Mouse (Mus musculus) lung, postnatal 10 days (tissue): Measurements from ENCODE around the gene Dedd.
"Not testable (repeated sequence)": the region's sequence is repeated elsewhere in the genome, so short reads cannot be mapped to it uniquely, and the experiment has no call there.

ENCODE experiments used
- DNase-seq: peaks from one replicate; pipeline ENCODE4 v3.0.0; 2021

Gene Dedd

DNA sequence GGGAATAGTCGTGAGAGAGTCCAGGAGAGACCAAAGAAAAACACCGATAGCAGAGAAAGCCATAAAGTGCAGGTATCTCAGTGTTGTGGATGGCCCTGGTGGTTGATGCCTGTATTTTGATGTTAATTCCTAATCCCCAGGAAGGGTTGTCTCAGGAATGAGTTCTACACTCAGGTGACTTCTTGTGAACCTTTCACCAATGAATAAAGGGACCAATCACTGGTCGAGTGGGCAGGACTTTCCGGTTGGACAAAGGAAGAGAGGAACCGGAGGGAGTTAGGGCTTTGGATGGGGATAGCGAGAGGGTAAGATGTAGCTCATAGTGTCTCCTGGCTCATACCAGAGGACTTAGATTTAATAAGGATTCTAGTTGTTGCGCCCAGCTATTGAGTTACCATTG, 9.2 kb upstream of the Dedd start:
- no peak for DNase-seq

DNA sequence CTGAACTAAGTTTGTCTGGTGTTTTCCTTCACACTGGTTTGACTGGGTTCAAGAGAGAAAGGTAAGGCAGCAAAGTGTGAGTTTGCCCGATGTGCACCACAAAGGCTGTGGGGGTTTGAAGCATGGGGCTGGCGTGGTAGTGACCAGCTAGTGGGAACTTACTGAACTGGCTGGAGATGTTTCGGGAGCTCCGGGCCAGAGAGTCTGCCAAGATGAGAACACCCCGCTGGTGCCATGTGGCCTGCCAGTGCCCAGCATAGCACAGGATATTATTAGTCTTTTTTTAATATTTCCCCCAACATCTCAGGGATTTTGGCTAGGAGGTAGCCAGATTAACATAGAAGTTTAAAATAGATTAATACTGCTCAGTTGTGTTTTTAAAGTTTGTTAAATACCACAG, 8.8 kb upstream of the Dedd start:
- no peak for DNase-seq

DNA sequence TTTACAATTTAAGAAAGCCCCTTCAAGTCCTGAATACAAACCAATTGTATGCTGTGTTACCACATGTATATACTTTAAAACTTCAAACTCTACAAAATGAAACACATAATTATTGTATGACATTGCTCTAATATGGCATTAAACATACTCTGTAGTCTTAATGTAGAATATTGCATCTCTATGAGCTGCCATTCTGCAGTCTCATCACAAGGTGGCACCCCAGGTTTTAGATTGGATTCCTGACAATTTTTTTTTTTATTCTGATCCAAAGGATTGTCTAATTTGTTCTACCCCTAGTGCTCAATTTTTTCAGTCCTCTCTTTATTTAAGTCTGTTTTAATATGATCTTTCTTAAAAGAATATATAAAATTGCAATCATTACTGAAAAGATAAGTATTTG, 7.5 kb upstream of the Dedd start:
- peak; percentile 51 for DNase-seq

DNA sequence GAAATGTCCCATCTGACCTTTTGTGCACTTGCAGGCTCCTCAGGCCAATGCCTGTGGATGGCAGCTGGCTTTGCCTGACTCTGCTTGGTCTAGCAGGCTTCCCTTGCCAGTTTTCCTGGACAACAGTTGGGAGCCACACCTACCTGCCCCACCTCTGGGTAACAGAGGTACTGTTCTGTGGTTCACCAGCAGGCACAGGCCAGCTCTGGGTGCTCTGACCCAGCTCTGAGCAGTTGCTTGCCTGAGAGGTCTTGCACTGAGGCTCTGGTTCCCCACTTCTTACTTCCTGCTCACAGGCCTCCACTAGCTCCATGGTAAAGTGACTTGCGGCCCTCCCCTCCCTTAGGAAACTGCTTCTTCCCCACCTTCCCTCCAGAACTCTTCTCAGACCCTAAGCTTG, 6.9 kb upstream of the Dedd start:
- DNase-seq = no peak

DNA sequence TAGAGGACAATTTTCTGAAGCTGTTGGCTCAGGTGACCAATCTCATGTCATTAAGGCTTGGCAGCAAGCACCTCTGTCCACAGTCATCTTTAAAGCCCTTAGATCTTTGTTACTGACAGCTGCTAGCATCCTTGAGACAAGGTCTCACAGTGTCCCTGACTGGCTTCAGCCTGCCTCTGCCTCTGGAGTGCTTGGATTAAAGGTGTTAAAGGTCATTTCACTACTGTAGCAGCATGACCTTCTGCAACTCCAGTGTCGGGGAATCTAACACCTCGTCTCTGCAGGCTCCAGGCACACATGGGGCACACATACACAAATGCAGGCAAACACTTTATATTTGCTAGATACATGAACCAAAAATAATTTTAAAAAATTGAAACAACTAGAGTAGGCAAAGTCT, 3.4 kb upstream of the Dedd start:
- no peak for DNase-seq

DNA sequence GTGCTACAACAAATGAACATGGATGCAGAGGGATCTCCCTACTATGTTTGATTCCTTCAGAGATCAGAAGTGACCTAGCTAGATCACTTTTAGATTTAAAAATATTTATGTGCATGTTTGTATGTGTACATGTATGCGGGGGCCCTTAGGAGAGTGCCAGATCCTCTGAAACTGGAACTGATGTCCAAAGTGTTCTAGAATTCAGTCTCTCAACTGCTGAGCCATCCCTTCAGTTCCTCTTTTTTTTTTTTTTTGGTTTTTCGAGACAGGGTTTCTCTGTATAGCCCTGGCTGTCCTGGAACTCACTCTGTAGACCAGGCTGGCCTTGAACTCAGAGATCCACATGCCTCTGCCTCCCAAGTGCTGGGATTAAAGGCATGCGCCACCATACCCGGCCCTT, 2.4 kb upstream of the Dedd start:
- not testable (repeated sequence) for DNase-seq

DNA sequence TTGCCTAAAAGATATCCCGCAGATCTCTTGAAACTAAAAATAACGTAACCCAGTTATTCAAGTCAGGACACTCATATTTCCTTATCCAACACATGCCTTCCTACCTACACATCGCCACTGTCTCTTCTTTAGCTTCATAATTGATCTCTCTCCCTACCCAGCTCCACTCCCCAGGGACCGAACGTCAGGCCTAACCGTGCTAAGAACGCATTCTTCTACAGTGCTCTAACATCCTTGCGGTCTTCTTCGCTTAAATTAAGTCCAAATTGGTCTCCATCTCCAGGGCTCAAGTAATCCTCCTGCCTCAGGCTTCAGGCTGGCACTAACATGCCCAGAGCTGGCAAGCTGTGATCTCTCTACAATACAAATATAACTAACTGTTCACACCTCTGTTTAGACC, 701 bp upstream of the Dedd start:
- peak; percentile 7 for DNase-seq

DNA sequence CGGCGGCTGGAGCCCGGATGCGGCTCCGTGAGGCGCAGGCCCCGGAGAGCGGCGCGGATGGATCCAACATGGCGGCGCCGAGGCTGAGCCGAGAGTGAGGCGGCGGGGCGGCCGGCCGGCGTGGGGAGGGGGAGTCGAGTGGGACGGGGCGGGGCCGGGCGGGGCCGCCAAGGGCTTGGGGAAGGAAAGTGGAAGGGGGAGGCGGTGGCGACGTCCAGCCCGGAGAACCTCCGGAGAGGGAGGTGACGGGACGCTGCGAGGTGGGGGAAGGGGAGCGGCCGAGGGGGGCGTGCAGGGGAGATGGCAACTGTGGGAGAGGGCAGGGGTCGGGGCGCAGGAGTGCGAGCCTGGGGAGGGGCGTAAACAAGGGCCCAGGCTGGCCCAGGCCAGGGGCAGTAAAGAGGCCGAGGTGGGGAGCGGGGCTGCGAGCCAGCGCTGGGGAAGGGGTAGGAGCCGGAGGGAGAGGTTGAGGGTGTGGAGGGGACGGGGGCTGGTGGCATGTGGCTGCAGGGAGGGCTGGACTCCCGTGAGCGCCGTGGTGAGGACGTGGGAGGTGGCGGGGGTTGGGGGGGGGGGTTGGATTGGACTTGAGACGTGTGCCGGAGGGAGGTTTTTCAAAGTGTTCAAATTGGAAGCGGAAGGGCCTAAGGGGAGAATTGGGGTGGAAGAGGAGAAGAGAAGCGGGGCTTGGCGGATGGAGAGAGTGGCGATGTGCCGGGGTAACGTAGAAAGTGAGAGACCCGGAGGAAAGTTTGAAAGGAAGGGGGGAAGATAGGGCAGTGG, 679 bp downstream of the Dedd start:
- peak; percentile 83 for DNase-seq

DNA sequence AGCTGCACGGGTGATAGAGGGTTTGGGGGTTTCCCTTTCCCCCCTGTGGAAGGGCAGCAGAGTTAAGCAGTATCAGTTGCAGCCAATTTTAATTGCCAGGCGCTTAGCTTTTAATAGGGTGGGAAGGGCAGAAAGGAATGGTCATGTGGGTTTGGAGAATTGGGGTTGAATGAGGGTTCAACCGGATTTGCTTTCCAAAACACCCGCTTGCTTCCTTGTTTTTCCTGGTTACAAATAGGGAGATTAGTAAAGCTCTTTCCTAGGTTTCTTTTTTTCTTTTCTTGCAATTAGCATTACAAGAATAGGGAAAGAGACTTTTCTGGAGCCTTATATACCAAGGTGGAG, 1.2 kb downstream of the Dedd start:
- no peak for DNase-seq

DNA sequence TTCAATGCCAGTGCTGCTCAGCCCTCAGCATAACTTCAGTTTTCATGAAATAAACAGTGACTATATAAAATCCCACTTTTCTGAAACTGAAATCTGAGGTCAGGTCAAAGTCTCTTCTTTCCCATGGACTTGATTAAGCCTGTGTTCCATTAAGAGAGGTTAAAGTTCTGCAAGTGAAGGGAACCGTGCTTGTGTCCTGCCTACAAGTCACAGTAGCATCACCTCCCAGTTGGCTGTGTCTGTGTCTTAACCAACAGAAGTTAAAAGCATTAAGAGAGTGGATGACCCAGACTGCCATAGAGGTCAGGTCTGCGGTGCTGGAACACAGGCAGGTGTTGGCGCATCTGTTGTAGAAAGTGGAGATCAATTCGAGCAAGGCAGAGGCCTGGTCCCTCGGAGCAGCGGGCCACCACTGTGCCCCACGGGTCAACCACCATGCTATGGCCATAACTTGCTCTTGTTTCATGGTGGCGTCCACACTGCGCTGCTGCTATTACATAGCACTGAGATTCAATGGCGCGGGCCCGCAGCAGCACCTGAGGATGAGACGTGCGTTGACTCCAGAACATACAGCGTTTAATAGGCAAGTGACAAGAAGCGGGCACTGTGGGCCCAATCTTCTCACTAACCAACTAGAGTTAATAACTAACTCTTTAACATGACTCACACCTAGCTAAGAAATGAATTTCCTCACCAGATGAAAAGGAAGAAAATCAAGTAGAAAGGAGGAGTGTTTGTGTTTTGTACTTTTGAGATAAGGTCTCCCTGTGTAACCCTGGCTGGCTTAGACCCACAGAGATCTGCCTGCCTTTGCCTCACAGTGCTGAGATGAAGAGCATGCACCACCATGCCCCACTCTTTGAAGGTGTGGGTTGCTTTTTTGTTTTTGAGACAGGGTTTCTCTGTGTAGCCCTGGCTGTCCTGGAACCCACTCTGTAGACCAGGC, 13.6 kb downstream of the Dedd start:
- no peak for DNase-seq

DNA sequence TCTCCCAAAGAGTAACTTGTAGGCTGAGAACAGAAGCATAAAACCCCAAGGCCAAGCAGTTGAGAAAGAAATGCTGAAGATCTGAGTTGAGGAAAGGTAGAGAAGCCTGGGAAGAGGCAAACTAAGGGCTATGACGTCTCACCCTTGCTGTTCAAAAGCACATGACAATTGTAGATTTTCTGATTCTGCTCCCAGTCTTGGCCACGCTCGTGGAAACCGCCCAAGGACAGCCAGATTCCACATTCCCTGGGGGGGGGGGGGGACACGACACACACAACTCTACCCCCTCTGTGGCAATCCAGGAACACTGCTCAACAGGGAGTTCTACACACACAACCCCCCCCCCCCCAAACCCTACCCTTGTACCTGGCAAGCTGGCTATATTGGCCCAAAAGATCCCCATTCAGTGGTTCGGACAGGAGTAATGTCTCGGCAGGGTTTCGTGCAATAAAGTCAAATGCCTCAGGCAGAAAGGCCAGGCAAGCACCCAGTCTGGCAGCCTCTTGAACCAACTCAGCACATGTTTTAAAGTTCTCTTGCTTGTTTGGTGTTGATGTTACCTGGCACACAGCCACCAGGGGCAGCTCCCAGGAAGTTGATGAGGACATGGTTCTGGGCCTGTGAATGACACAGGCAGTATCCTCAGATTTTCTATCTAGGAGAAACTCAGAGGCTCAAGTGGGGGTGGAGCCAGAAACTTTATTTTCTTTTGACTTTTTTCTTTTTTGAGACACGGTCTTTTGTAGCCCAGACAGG, 15.2 kb downstream of the Dedd start:
- DNase-seq = peak; percentile 75

DNA sequence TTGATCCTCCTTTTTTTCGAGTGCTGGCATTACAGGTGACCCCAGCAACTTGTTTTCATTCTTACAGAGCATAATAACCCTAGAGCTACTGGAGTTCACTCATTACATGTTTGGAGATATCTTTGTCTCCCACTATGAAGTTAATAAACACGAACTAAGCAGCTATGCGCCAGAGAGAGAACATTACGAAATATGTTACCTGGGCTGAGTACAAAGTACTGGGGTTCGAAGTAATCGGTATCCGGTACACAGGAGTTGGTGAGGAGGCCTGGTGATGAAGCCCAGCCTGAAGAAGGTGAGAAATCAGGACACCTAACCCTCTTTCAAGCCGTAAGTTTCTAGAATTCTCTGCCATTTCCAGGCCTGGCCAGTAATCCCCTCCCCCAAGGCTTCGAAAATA, 15.8 kb downstream of the Dedd start:
- DNase-seq = no peak

DNA sequence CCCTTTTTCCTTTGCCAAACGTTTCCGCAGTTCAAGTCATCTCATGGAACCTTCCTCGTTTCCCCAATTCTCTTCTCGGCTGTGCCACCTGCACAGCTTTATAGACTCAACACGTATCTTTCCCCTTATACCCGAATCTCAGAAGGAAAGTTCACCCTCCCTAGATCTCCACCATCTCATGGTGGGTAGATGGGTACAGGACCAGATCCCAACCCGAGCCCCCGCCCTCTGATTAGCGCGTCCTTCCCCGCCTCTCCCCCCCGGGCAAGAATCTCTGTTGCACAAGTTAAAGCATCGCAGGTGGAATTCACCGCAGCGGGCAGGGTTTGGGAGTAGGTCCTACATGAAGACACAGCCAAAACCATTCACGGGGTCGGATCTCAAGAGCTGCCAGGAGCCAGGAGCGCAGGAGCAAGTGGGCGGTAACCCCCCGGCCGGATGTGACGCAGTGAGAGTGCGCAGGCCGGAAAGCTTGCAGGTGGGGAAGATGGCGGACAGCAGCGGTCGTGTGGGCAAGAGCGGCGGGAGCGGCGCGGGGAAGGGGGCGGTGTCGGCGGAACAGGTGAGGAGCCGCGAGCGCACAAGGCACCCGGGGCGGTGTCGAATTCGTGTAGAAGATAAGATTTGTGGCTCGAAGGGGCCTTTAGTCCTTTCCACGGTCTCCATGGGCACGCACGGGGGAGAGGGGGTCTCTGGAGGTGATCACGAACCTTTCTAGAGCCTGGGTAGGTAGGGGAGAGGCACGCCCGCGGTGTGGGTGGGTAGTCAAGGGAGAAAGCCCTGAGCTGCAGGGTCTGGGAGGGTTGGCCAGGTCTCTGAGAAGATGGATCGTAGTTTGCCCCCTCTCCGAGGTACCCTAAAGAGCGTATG, 16.5 kb downstream of the Dedd start, which contains the start of the genes Nit1 and Pfdn2:
Gene Nit1, minus strand, starts transcription at position 422 of the 870 bp plus-strand sequence.
Gene Pfdn2, plus strand, starts transcription at position 446 of the 870 bp plus-strand sequence.
- DNase-seq = peak; percentile 93

DNA sequence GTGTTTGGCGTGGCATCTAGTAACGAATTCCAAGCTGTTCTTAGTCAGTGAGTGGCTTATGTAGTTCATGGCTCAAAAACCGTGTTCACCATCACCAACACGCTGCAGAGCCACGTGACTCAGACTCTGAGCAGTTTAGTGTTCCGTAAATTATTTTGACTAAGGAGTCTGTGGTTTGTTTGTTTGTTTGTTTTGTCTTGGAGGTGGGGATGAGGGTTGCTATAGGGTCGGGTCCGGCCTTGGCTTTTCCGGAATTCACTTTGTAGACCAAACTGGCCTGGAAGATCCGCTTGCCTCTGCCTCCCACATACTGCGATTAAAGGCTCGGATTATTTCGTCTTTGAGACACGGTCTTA, 17.1 kb downstream of the Dedd start:
- DNase-seq = no peak

DNA sequence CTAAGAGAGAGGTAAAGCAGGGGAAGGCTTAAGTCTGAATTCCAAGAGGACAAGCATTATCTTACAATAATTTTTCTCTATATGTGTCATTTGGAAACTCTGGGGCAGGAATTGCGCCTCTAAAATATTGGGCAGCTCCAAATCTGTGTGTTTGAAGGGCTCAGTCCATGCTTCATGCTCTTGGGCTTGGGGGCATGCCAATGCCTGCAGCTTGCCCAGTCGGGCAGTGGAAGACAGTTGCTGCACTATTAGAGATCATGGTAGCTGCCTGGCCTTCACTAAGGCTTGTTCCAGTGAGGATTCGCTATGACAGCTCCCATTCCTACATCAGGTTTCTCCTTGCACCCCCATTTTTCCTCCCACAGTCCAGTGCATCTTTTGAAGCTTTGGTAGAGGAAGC, 19.7 kb downstream of the Dedd start:
- DNase-seq = no peak

DNA sequence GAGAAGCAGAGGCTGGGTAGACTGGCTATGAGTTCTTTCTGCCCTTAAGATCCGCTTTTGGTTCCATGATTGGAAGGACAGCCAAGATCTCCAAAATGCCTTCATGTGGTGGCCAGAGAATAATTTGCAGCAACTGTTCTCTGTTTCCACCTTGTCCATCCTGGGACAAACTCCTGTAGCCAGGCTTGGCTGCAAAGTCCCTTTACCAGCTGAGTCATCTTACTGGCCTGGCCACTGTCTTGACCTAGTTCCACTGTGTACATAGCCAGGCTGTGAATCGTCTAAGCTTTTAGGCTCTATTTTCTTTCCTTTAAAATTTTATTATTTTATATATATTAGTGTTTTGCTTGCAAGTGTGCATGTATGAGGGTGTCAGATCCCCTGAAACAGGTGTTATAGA, 20.3 kb downstream of the Dedd start:
- DNase-seq = no peak

DNA sequence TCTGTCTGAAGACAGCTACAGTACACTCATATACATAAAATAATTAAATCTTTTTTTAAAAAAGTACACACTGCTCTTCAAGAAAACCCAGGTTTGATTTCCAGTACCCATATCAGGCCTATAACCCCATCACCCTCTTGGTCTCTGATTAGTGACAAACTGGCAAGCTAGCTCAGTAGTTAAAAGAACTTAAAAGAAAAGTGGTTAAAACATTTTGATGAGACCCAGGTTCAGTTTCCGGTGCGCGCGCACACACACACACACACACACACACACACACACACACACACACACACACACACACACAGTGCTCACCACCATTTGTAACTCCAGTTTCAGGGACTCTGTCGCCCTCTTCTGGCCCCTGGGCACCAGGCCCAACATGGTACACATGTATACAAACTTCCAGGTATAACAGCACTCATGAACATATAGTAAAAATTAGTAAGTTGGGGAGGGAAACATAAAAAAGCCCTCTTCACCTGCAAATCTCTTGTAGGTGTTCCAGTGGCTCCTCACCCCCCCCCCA, 26.9 kb downstream of the Dedd start:
- DNase-seq = peak; percentile 42

DNA sequence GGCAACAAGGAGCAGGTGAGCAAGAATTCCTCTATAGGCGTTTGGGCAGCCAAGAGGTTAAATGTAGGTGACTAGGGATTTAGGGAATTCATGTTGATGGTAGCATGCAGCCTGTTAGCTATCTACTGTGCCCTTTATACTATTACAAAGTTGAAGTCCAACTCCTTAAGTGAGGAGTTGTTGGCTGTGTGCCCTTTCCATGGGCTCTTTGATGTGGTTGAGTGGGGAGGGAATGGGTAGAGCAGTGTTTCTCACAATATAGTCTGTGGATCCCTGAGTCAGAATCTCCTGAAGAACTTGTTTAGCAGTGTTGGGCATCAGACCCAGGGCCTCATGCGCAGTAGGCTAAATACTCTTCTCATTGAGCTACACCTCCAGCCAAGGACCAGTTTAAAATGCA, 27.9 kb downstream of the Dedd start:
- DNase-seq = no peak

DNA sequence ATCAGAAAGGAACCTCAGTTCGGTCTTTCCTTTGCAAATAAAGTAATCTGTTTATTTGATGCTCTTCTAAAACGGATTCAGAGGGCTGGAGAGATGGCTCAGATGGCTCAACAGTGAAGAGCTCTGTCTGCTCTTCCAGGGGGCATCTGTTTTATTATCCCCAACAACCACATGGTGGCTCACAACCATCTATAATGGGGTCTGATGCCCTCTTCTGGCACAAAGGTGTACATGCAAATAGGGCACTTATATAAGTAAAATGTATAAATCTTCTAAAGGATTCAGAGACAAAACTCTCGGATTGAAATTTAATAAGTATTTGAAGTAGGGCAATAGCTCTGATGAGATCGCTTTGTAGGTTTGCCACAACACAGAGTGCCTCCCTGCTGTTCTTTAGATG, 29.5 kb downstream of the Dedd start:
- peak; percentile 46 for DNase-seq

DNA sequence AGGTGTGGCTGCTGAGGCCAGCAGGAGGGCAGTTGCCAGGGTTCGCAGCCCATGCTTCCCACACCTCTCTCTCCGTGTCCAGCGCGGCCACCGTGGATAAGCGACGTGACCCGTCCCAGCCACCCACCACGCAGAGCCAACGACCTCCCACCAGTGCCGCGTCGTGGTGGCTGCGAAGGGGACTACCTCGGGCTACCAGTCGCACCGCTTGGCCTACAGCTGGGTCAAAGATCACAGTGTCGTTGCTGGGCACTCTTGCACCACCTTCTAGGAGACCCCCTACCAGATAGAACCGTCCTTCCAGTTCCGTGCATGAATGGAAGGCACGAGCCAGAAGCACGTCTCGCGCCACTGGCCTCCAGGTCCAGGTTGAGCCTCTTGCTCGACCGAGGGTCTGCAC, 31.3 kb downstream of the Dedd start:
- peak; percentile 21 for DNase-seq

DNA sequence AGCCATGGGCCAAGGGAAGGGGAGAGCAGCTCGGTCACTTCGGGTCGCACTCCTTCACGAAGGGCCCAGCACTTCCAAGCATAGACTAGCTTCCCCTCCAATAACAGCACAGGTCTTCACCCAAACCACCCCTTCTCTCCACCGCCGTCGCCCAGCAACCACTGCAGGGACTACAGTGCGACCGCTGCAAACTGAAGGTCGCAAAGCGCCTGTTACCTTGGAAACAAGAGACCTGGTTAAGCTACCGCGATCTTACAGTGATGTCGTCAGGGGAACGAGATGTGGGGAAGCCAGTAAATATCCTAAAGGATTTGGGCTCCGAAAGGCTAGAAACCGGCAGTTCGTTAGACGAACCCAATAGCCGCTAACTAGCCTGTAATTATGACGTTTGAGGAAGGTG, 31.7 kb downstream of the Dedd start, which contains the start of gene Klhdc9:
Gene Klhdc9, minus strand, starts transcription at position 143 of the 400 bp plus-strand sequence.
- DNase-seq = peak; percentile 95
